ENCODE assay signal across 26 mouse cellular contexts in genomic region chr8:119958076-119958475, GRCm38 (mm10). TPM values are rescaled to one million over a fixed set of nuclear protein-coding genes. Genes with fewer than 3 reads are reported as not detected.
DNase-seq lines count a peak whose midpoint lies in the region; ATAC-seq and TF ChIP-seq lines count a peak whose summit lies in the region.
"Had no signal": no experiment of that assay in that cellular context is flagged by ENCODE, and none has a peak within 500 bp of the region (broad histone marks: within the 10 kb centered on the region; RNA-seq: fewer than 3 reads in every experiment).

No protein-coding gene starts in this region.

- ATAC-seq in kidney, embryonic 16.5 days (ENCODE audit: low FRiP score, low TSS enrichment): no peak
- 0 out of 2 replicates have a peak, but pooled peaks have one; percentile 4 for ATAC-seq in kidney, postnatal 0 days (replicated peaks; ENCODE audit: low FRiP score, low read depth)
- ATAC-seq: activated CD4-positive, CD25-positive, alpha-beta regulatory T cell, adult 4 months; CD4-positive, CD25-positive, alpha-beta regulatory T cell, adult 4 months; forebrain, embryonic 13.5 days; forebrain, embryonic 16.5 days had no signal

- H3K9ac ChIP-seq in kidney, embryonic 16.5 days (replicated peaks; ENCODE audit: low read length): no peak overlapping the region
- no peak overlapping the region for H3K9ac ChIP-seq in kidney, postnatal 0 days (ENCODE audit: low read depth, low read length)
- H3K9ac ChIP-seq: forebrain, embryonic 13.5 days; heart, embryonic 13.5 days; hindbrain, embryonic 12.5 days; hindbrain, embryonic 15.5 days had no signal

- H3K27ac ChIP-seq in kidney, adult 2 months (ENCODE audit: insufficient read depth, low read depth, low read length): no peak overlapping the region
- H3K27ac ChIP-seq in kidney, embryonic 16.5 days (ENCODE audit: low read length): no peak overlapping the region
- H3K27ac ChIP-seq in kidney, postnatal 0 days: no peak overlapping the region
- peak overlapping the region; percentile 46; the same call in 1 of the 2 replicates for H3K27ac ChIP-seq in limb, embryonic 10.5 days
- H3K27ac ChIP-seq: forebrain, embryonic 10.5 days; forebrain, embryonic 13.5 days; heart, adult 2 months; heart, embryonic 10.5 days; heart, embryonic 13.5 days; hindbrain, embryonic 12.5 days; hindbrain, embryonic 15.5 days had no signal

- no peak for TF ChIP-seq POLR2A in kidney, adult 2 months (IDR thresholded peaks at IDR 0.05; ENCODE audit: low read depth, low read length)

- WGBS in kidney, adult 2 months: 66% methylated on average over 10 of the region's 10 CpGs
- 93% methylated on average over 10 of the region's 10 CpGs for WGBS in kidney, embryonic 16.5 days
- 94% methylated on average over 10 of the region's 10 CpGs for WGBS in kidney, postnatal 0 days
- 96% methylated on average over 10 of the region's 10 CpGs for WGBS in limb, embryonic 10.5 days

- H3K4me3 ChIP-seq in kidney, adult 2 months (ENCODE audit: insufficient read depth, low read depth, low read length): no peak overlapping the region
- no peak overlapping the region for H3K4me3 ChIP-seq in kidney, embryonic 16.5 days (ENCODE audit: low read length)
- H3K4me3 ChIP-seq in kidney, postnatal 0 days (replicated peaks; ENCODE audit: low read depth, low read length): no peak overlapping the region
- H3K4me3 ChIP-seq in limb, embryonic 10.5 days: no peak overlapping the region
- H3K4me3 ChIP-seq: forebrain, embryonic 10.5 days; forebrain, embryonic 13.5 days; heart, adult 2 months; heart, embryonic 10.5 days; heart, embryonic 13.5 days; hindbrain, embryonic 12.5 days; hindbrain, embryonic 15.5 days had no signal

- DNase-seq in kidney, adult 2 months: peak; percentile 74
- DNase-seq in kidney, postnatal 0 days (ENCODE audit: low spot score): no peak
- DNase-seq in kidney, postnatal 14 days: no peak
- no peak for DNase-seq in limb, embryonic 10.5 days (ENCODE audit: low spot score)
- DNase-seq in heart, postnatal 36 days: no peak
- no peak for DNase-seq in T-cell, adult 2 months (ENCODE audit: low spot score)
- DNase-seq: adrenal gland, adult 8-10 months; adrenal gland, postnatal 25 days; cerebellum, adult 11-12 months; cerebellum, adult 8-10 months; cerebellum, postnatal 14 days; gastrocnemius, postnatal 10 days; gastrocnemius, postnatal 36 days; heart, adult 2 months; heart, postnatal 14 days had no signal

- H3K4me1 ChIP-seq in kidney, adult 2 months (ENCODE audit: control insufficient read depth, insufficient read depth, low read length): no peaks in the 10 kb centered on the region; the same call in 1 of the 2 replicates
- no peaks in the 10 kb centered on the region for H3K4me1 ChIP-seq in kidney, embryonic 16.5 days (ENCODE audit: insufficient read depth, low read length)
- H3K4me1 ChIP-seq in kidney, postnatal 0 days (replicated peaks; ENCODE audit: insufficient read depth, low read length): no peaks in the 10 kb centered on the region
- H3K4me1 ChIP-seq in limb, embryonic 10.5 days: peaks cover 16% of the 10 kb centered on the region

- no peak for TF ChIP-seq CTCF in kidney, adult 2 months (conservative IDR thresholded peaks at IDR 0.05; ENCODE audit: insufficient read depth, insufficient read length, low read depth, low read length)
- TF ChIP-seq CTCF in kidney, postnatal 0 days (IDR thresholded peaks at IDR 0.05; ENCODE audit: low read depth): no peak

- H3K4me2 ChIP-seq in kidney, embryonic 16.5 days (replicated peaks; ENCODE audit: low read depth, low read length): no peak overlapping the region
- H3K4me2 ChIP-seq in kidney, postnatal 0 days (ENCODE audit: low read length): no peak overlapping the region
- H3K4me2 ChIP-seq: forebrain, embryonic 13.5 days; heart, embryonic 13.5 days; hindbrain, embryonic 12.5 days; hindbrain, embryonic 15.5 days had no signal

- H3K27me3 ChIP-seq in kidney, adult 2 months (replicated peaks; ENCODE audit: control insufficient read depth, insufficient read depth, low read length): no peaks in the 10 kb centered on the region
- no peaks in the 10 kb centered on the region for H3K27me3 ChIP-seq in kidney, embryonic 16.5 days (ENCODE audit: insufficient read depth, low read length)
- no peaks in the 10 kb centered on the region for H3K27me3 ChIP-seq in kidney, postnatal 0 days (ENCODE audit: insufficient read depth, low read length)
- no peaks in the 10 kb centered on the region for H3K27me3 ChIP-seq in limb, embryonic 10.5 days (ENCODE audit: low read depth, poor library complexity, severe bottlenecking)
- H3K27me3 ChIP-seq: forebrain, embryonic 13.5 days; heart, embryonic 13.5 days; hindbrain, embryonic 12.5 days; hindbrain, embryonic 15.5 days had no signal

- intact Hi-C loops in heart, postnatal 36 days (cut with DNase I): no loop called here

- peaks cover 8% of the 10 kb centered on the region for H3K36me3 ChIP-seq in kidney, adult 2 months (ENCODE audit: control insufficient read depth, insufficient read depth, low read length)
- peaks cover 49% of the 10 kb centered on the region for H3K36me3 ChIP-seq in kidney, embryonic 16.5 days (ENCODE audit: insufficient read depth, low read length)
- peaks cover 45% of the 10 kb centered on the region for H3K36me3 ChIP-seq in kidney, postnatal 0 days (ENCODE audit: insufficient read depth, low read length)
- peaks cover 55% of the 10 kb centered on the region for H3K36me3 ChIP-seq in limb, embryonic 10.5 days

- H3K9me3 ChIP-seq in kidney, embryonic 16.5 days (ENCODE audit: low read length): no peaks in the 10 kb centered on the region
- H3K9me3 ChIP-seq in kidney, postnatal 0 days (replicated peaks; ENCODE audit: low read length): no peaks in the 10 kb centered on the region
- H3K9me3 ChIP-seq in limb, embryonic 10.5 days (replicated peaks): no peaks in the 10 kb centered on the region
- H3K9me3 ChIP-seq: forebrain, embryonic 10.5 days; forebrain, embryonic 13.5 days; heart, embryonic 10.5 days; heart, embryonic 13.5 days; hindbrain, embryonic 12.5 days; hindbrain, embryonic 15.5 days had no signal

RNA-seq across cellular contexts. Expression of gene Crispld2, which starts 34.2 kb away (rescaled TPM):
- polyA plus RNA-seq in kidney, adult 2 months (2012; rRNA removed): 16.7 and 19.7 TPM in 2 replicates
- 8.7 and 10.1 TPM in 2 replicates for polyA plus RNA-seq in kidney, embryonic 16.5 days (2015; fragmentation: Nextera tagmentation; extraction: Ambion mirVana)
- 12.2 and 12.7 TPM in 2 replicates for polyA plus RNA-seq in kidney, postnatal 0 days (2015; fragmentation: Nextera tagmentation; extraction: Ambion mirVana)
- 5.0 and 6.1 TPM in 2 replicates for polyA plus RNA-seq in limb, embryonic 10.5 days (2016; fragmentation: Nextera tagmentation; extraction: Ambion mirVana)
- 10 to 100 TPM; 22.5 to 29.5 TPM for total RNA-seq in heart, postnatal 36 days (2021)
- polyA plus RNA-seq: activated CD4-positive, CD25-positive, alpha-beta regulatory T cell, adult 4 months had no signal

RNA-seq across cellular contexts. Expression of gene Gm20388, which starts 47.4 kb away (rescaled TPM):
- 49.7 and 53.6 TPM in 2 replicates for polyA plus RNA-seq in kidney, adult 2 months (2012; rRNA removed)
- 2.9 and 7.7 TPM in 2 replicates for polyA plus RNA-seq in kidney, embryonic 16.5 days (2015; fragmentation: Nextera tagmentation; extraction: Ambion mirVana)
- polyA plus RNA-seq in kidney, postnatal 0 days (2015; fragmentation: Nextera tagmentation; extraction: Ambion mirVana): not detected in 2 replicates
- 2.3 and 2.5 TPM in 2 replicates for polyA plus RNA-seq in limb, embryonic 10.5 days (2016; fragmentation: Nextera tagmentation; extraction: Ambion mirVana)
- 1 to 10 TPM; 3.5 to 4.9 TPM for total RNA-seq in heart, postnatal 36 days (2021)
- polyA plus RNA-seq: embryonic facial prominence, embryonic 14.5 days; heart, embryonic 13.5 days; hindbrain, embryonic 12.5 days had no signal

RNA-seq across cellular contexts. Expression of gene Usp10, which starts 47.9 kb away (rescaled TPM):
- 121 and 135 TPM in 2 replicates for polyA plus RNA-seq in kidney, adult 2 months (2012; rRNA removed)
- 194 and 197 TPM in 2 replicates for polyA plus RNA-seq in kidney, embryonic 16.5 days (2015; fragmentation: Nextera tagmentation; extraction: Ambion mirVana)
- 93.5 and 97.5 TPM in 2 replicates for polyA plus RNA-seq in kidney, postnatal 0 days (2015; fragmentation: Nextera tagmentation; extraction: Ambion mirVana)
- polyA plus RNA-seq in limb, embryonic 10.5 days (2016; fragmentation: Nextera tagmentation; extraction: Ambion mirVana): 226 and 235 TPM in 2 replicates
- 10 to 100 TPM; 45.5 to 50.8 TPM for total RNA-seq in heart, postnatal 36 days (2021)
